Mouse (Mus musculus) neutrophil, adult 83 days (primary cell): ENCODE data around the gene S100a10. TPM values are rescaled to one million over a fixed set of nuclear protein-coding genes. Genes with fewer than 3 reads are reported as not detected.

Experiments
- total RNA-seq, 2 experiments: library from RNA; stranded (reverse); gene quantifications; one replicate each; pipeline ENCODE4 v1.2.4; 2023

S100a10 gene
- 100 to 1,000 TPM; 246 to 259 TPM for total RNA-seq

DNA sequence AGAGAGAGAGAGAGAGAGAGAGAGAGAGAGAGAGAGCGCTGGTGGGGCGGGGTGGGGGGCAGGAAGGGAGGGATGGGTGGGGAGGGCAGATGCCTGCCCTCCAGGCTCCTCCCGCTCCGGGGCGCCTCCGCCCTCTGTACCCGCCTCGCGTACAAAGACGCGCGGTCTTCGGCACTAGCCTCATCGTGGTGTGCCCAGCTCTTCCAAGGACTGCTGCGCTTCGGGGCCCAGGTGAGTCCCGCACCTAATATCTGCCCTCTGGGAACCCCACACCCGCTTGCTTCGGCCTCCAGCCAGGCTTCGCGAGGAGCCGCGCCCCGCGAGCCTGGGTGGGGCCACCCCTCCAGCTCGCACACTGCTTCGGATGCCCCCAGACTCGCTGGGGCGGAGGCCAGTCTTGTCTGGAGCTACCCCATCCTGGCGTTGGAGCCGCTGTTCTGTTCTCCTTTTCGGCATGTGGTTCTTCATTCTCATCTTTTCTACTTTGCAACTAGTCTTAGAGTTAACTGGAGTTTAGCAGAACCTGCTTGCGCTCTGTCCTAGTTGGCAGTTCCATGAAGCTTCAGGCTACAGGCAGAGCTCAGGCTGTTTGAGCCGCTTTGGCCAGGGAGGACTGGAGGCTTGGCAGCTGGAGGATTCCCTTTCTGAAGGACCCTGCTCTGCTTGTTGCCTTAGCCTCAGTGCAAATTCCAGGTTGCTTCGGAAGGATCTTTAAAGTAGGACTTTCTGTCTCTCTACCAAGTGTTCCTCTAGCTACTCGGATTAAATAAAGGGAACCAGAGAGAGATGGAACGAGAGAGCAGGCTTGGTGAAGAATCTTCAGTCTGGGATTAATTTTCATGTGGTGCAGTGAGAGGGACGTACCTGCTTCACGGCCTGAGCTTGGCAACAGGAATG lies at the start of gene S100a10:
TSS of gene S100a10 (plus strand) at position 100 of the 897 bp plus-strand sequence.

DNA sequence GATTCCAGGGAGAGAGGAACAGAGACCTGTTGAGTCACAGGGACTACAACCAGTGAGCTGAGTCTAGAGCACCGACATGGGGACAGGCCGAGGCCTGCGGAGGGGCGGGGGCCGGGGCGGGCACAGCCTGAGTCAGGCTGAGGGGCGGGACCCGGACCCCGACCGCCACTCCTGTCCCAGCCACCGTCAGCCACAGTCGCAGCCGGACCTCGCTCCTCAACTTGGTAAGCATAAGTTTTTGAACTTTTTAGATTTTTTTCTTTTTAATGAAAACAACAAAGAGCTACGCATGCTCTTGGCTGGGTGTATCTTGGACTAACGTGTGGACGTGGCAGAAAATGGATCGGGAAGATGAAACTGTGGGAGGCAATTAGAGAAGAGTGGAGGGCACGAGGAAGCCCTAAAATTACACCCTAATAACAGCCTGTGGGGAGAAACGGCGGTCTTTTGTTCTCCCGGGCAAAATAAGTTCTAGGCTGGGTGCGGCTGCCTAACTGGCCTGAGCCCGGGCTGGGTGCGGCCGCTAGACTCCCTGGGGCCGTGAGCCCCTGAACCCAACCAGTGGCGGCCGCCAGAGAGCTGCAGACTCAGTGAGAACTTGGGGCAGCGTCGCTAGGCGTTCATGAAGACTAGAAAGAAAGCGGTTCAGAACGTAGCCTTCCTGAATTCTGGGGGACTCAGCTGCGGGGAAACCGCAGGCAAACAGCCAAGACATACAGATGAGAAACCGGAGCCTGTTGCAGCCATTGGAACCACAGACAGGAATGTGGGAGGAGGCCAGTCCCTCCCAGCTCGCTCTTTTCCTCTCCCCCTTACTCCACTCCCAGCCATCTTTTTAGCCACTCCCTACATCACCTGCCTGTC lies 34.3 kb upstream of the S100a10 start, which contains the start of gene S100a11:
TSS of gene S100a11 (plus strand) at position 159 of the 864 bp plus-strand sequence.

Other genes starting within 250 kb of the S100a10 start
- not detected for gene Hrnr, start 235.3 kb upstream of the S100a10 start, total RNA-seq
- not detected for gene Rptn, start 161.4 kb upstream of the S100a10 start, total RNA-seq
- gene Tchh, start 112.8 kb upstream of the S100a10 start, total RNA-seq: 1 to 10 TPM; 1.2 to 1.7 TPM
- not detected for gene Tchhl1, start 86.3 kb upstream of the S100a10 start, total RNA-seq
- gene S100a11, start 34.6 kb upstream of the S100a10 start, total RNA-seq: 1,000 to 10,000 TPM; 3,081 to 3,426 TPM
- gene Tdpoz2, start 97.6 kb downstream of the S100a10 start, total RNA-seq: not detected
- not detected for gene Tdpoz1, start 121.2 kb downstream of the S100a10 start, total RNA-seq
- gene Gm37596, start 138.0 kb downstream of the S100a10 start, total RNA-seq: not detected
- gene Gm5773, start 217.9 kb downstream of the S100a10 start, total RNA-seq: not detected
- not detected for gene Tdpoz4, start 241.3 kb downstream of the S100a10 start, total RNA-seq